Mouse (Mus musculus): ENCODE data around the gene Aldh1l1. TPM values are rescaled to one million over a fixed set of nuclear protein-coding genes. Genes with fewer than 3 reads are reported as not detected.

Aldh1l1 gene
- total RNA-seq, 2 experiments from 2014 or later, result 42.9 to 45.0 TPM

Other genes with a start within 250 kb of the Aldh1l1 start
- gene Vmn1r54, start 240.1 kb upstream of the Aldh1l1 start, total RNA-seq (2021), result not detected
- gene BC048671, start 185.2 kb upstream of the Aldh1l1 start, total RNA-seq (2021), result not detected
- gene Chst13, start 161.2 kb upstream of the Aldh1l1 start, total RNA-seq (2021), result not detected
- not detected for gene Uroc1, start 153.1 kb upstream of the Aldh1l1 start, total RNA-seq (2021)
- gene Zxdc, start 116.9 kb upstream of the Aldh1l1 start, total RNA-seq (2021), result 10 to 100 TPM; 25.2 to 29.8 TPM
- gene Cfap100, start 57.6 kb upstream of the Aldh1l1 start, total RNA-seq (2021), result 10 to 100 TPM in 1 of 2 experiments, 1 to 10 TPM in 1; 9.8 to 10.4 TPM
- 10 to 100 TPM; 25.5 to 28.5 TPM for gene Klf15, start 23.9 kb upstream of the Aldh1l1 start, total RNA-seq (2021)
- gene Slc41a3, start 118.3 kb downstream of the Aldh1l1 start, total RNA-seq (2021), result 1 to 10 TPM; 5.9 to 9.1 TPM